In the genomic region with DNA sequence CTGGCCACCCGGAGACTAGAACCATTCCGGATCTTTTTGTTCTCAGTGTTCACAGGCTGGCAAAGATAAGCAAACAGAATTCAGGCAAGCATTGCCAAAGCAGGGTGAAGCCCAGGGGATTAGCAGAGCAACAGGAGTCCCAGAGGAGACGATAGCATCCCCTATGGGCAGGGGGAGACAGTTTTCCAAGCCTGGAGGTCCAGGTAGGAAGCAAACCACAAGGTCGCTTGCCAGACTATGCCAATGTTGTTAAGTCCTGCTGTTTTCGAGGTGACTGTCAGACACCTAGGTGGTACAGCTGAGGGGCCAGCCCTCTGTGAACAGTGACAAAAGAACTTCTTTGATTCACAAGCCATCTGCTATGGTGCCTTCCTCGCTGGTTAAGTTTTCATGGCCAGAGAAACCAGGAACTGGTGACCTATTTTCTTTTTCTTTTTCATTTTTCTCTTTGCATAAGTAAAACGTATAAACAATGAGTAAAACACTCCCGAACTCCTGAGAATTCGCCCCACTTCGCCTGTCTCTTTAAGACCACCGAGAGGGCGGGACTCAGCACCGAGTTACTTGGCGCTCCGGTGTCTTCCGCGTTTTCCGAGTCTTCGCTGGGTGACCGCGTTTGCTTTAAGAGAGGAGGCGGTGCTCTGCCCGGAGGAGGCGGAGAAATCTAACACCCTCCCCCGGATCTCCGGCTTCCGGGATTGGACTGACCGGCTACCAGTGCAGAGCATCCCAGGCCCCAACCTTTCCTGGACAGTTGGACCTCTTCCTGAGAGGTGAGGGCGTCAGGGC, we compare ENCODE assay signal across 8 mouse cellular contexts. TPM values are rescaled to one million over a fixed set of nuclear protein-coding genes. Genes with fewer than 3 reads are reported as not detected.
A peak's percentile ranks its signal among the peaks of the same experiment; 100 is the strongest.
DNase-seq lines count a peak whose midpoint lies in the region; ATAC-seq and TF ChIP-seq lines count a peak whose summit lies in the region.

Gene Yipf1 (plus strand): TSS at position 674 of the 789 bp plus-strand sequence.

- DNase-seq in ES-E14 (ENCODE audit: low read depth, low spot score): peak; percentile 60
- peak; percentile 90 for DNase-seq in cerebellum, adult 11-12 months
- peak; percentile 89 to 91 for DNase-seq in heart, postnatal 36 days
- peak; percentile 86 to 91 for DNase-seq in layer of hippocampus, adult 2 months (ENCODE audit: low spot score in 2 of 2)
- DNase-seq in lung, embryonic 14.5 days: peak; percentile 96
- DNase-seq in thymus, adult 2 months: peak; percentile 92

- H3K9me3 ChIP-seq in ES-E14 (ENCODE audit: control insufficient read depth, insufficient read depth, low read depth, low read length): no peaks in the 10 kb centered on the region
- no peaks in the 10 kb centered on the region for H3K9me3 ChIP-seq in forebrain, embryonic 16.5 days (ENCODE audit: control insufficient read depth, low read length)
- no peaks in the 10 kb centered on the region for H3K9me3 ChIP-seq in lung, embryonic 14.5 days (ENCODE audit: low read depth, low read length)

- no peak within 1 kb of the TSS for H3K27ac ChIP-seq in ES-E14 (ENCODE audit: insufficient read depth, low read depth, low read length, poor library complexity, severe bottlenecking)
- 0 out of 2 replicates have a peak within 1 kb of the TSS, but pooled peaks have one; percentile 21 for H3K27ac ChIP-seq in forebrain, embryonic 16.5 days (ENCODE audit: low read length)
- H3K27ac ChIP-seq in layer of hippocampus, adult 2 months: peak within 1 kb of the TSS; percentile 86
- peak within 1 kb of the TSS; percentile 43; the same call in 1 of the 2 replicates for H3K27ac ChIP-seq in lung, embryonic 14.5 days (ENCODE audit: low read depth)
- H3K27ac ChIP-seq in olfactory bulb, adult 2 months (ENCODE audit: insufficient read depth, low read depth, low read length): peak within 1 kb of the TSS; percentile 33; the same call in 1 of the 2 replicates
- peak within 1 kb of the TSS; percentile 69 for H3K27ac ChIP-seq in thymus, adult 2 months (ENCODE audit: control insufficient read depth, insufficient read depth, low read length)

- TF ChIP-seq CTCF in layer of hippocampus, adult 2 months (conservative IDR thresholded peaks at IDR 0.05): peak; percentile 64
- TF ChIP-seq CTCF in lung, embryonic 14.5 days (IDR thresholded peaks at IDR 0.05; ENCODE audit: low read depth): peak; percentile 58
- no peak for TF ChIP-seq CTCF in olfactory bulb, adult 2 months (IDR thresholded peaks at IDR 0.05; ENCODE audit: insufficient read depth, low read depth, low read length)
- TF ChIP-seq CTCF in thymus, adult 2 months (IDR thresholded peaks at IDR 0.05; ENCODE audit: borderline replicate concordance, control insufficient read depth, extremely low read depth, insufficient read depth, low read length, poor library complexity): no peak

- ATAC-seq in forebrain, embryonic 16.5 days: peak; percentile 96
- ATAC-seq in lung, embryonic 14.5 days (ENCODE audit: insufficient read depth): peak; percentile 95

- peak within 1 kb of the TSS; percentile 74 for H3K9ac ChIP-seq in ES-E14 (ENCODE audit: insufficient read depth, low read depth, low read length, poor library complexity, severe bottlenecking)
- H3K9ac ChIP-seq in forebrain, embryonic 16.5 days (replicated peaks; ENCODE audit: low read depth, low read length): peak within 1 kb of the TSS; percentile 71
- peak within 1 kb of the TSS; percentile 60 for H3K9ac ChIP-seq in lung, embryonic 14.5 days

- no peaks in the 10 kb centered on the region for H3K27me3 ChIP-seq in forebrain, embryonic 16.5 days (replicated peaks; ENCODE audit: control insufficient read depth, insufficient read depth, low read length)
- no peaks in the 10 kb centered on the region for H3K27me3 ChIP-seq in lung, embryonic 14.5 days (ENCODE audit: insufficient read depth, low read length)
- H3K27me3 ChIP-seq in thymus, adult 2 months (ENCODE audit: control insufficient read depth, insufficient read depth, low read length): no peaks in the 10 kb centered on the region

- 0 out of 4 replicates have a peak, but pooled peaks cover 0 to 5% of the 10 kb centered on the region in 2 experiments for H3K4me1 ChIP-seq in ES-E14 (ENCODE audit: control insufficient read depth in 2 of 2, insufficient read depth in 2 of 2, low read length in 2 of 2, poor library complexity in 1 of 2)
- peaks cover 11% of the 10 kb centered on the region for H3K4me1 ChIP-seq in forebrain, embryonic 16.5 days (replicated peaks; ENCODE audit: control insufficient read depth, insufficient read depth, low read length)
- peaks cover 5% of the 10 kb centered on the region; the same call in 1 of the 2 replicates for H3K4me1 ChIP-seq in lung, embryonic 14.5 days (ENCODE audit: insufficient read depth)
- peaks cover 14% of the 10 kb centered on the region for H3K4me1 ChIP-seq in olfactory bulb, adult 2 months (ENCODE audit: control insufficient read depth, insufficient read depth, low read length)
- peaks cover 12% of the 10 kb centered on the region for H3K4me1 ChIP-seq in thymus, adult 2 months (replicated peaks; ENCODE audit: control insufficient read depth, insufficient read depth, low read length)

- intact Hi-C loops in heart, postnatal 36 days (cut with DNase I): loop anchor here (2.0 kb wide), 2 partner anchors 61 to 135 kb away; partner anchors contain the start of genes Hspb11, Lrrc42, Tceanc2 and Tmem59

- H3K4me3 ChIP-seq in ES-E14 (ENCODE audit: insufficient read depth in 1 of 2, low read depth in 1 of 2, low read length in 2 of 2, poor library complexity in 1 of 2, severe bottlenecking in 1 of 2): peak within 1 kb of the TSS; percentile 80 to 88
- H3K4me3 ChIP-seq in forebrain, embryonic 16.5 days (replicated peaks; ENCODE audit: low read length): peak within 1 kb of the TSS; percentile 69
- peak within 1 kb of the TSS; percentile 80 for H3K4me3 ChIP-seq in layer of hippocampus, adult 2 months
- H3K4me3 ChIP-seq in lung, embryonic 14.5 days (ENCODE audit: low read depth, low read length): peak within 1 kb of the TSS; percentile 50
- peak within 1 kb of the TSS; percentile 64 for H3K4me3 ChIP-seq in olfactory bulb, adult 2 months (ENCODE audit: insufficient read depth, low read depth, low read length)
- H3K4me3 ChIP-seq in thymus, adult 2 months (ENCODE audit: control insufficient read depth, insufficient read depth, low read length): peak within 1 kb of the TSS; percentile 88

- H3K4me2 ChIP-seq in forebrain, embryonic 16.5 days (ENCODE audit: low read length): peak within 1 kb of the TSS; percentile 81
- H3K4me2 ChIP-seq in lung, embryonic 14.5 days: peak within 1 kb of the TSS; percentile 74

- WGBS in forebrain, embryonic 16.5 days: under 1% methylated on average over 29 of the region's 29 CpGs
- WGBS in lung, embryonic 14.5 days: under 1% methylated on average over 29 of the region's 29 CpGs
- under 1% methylated on average over 29 of the region's 29 CpGs for WGBS in olfactory bulb, adult 2 months
- WGBS in thymus, adult 2 months: 3% methylated on average over 29 of the region's 29 CpGs

- peak; percentile 53; the same call in 1 of the 2 replicates for TF ChIP-seq POLR2A in olfactory bulb, adult 2 months (IDR thresholded peaks at IDR 0.05; ENCODE audit: insufficient read depth, low read depth, low read length)
- TF ChIP-seq POLR2A in thymus, adult 2 months (IDR thresholded peaks at IDR 0.05; ENCODE audit: control insufficient read depth, extremely low read depth, insufficient read depth, low read length, poor library complexity): peak; percentile 53

- H3K36me3 ChIP-seq in ES-E14 (ENCODE audit: control insufficient read depth, insufficient read depth, low read length, poor library complexity, severe bottlenecking): peaks cover 2% of the 10 kb centered on the region; the same call in 1 of the 2 replicates
- H3K36me3 ChIP-seq in forebrain, embryonic 16.5 days (ENCODE audit: control insufficient read depth, insufficient read depth): 0 out of 2 replicates have a peak, but pooled peaks cover 2% of the 10 kb centered on the region
- peaks cover 2% of the 10 kb centered on the region; the same call in 1 of the 2 replicates for H3K36me3 ChIP-seq in lung, embryonic 14.5 days (ENCODE audit: insufficient read depth)
- H3K36me3 ChIP-seq in thymus, adult 2 months (ENCODE audit: control insufficient read depth, insufficient read depth, low read length): peaks cover 12% of the 10 kb centered on the region

- in situ Hi-C loops in ES-E14 (cut with MboI; ENCODE audit: low sequenced_read_pairs in 2 of 2, unreplicated experiment in 2 of 2): no loop called here

TF ChIP-seq in ES-E14, 5 proteins besides CTCF, POLR2A, EP300 and RAD21:
- no peak for TF ChIP-seq HCFC1 (IDR thresholded peaks at IDR 0.05; ENCODE audit: borderline replicate concordance, insufficient read depth, low read length)
- TF ChIP-seq ZC3H11A (IDR thresholded peaks at IDR 0.05; ENCODE audit: borderline replicate concordance, low read depth, low read length): no peak
- no peak for TF ChIP-seq MAFK (IDR thresholded peaks at IDR 0.05; ENCODE audit: insufficient read depth, low read depth, low read length)
- TF ChIP-seq CHD2 (IDR thresholded peaks at IDR 0.05; ENCODE audit: low read depth, low read length): no peak
- TF ChIP-seq ZNF384 (IDR thresholded peaks at IDR 0.05; ENCODE audit: low read depth, low read length): no peak

RNA-seq across cellular contexts. Expression of gene Yipf1, which starts in this region (rescaled TPM):
- total RNA-seq in ES-E14 (2012; rRNA removed): 31.6 and 34.5 TPM in 2 replicates
- polyA plus RNA-seq in forebrain, embryonic 16.5 days (2015; fragmentation: Nextera tagmentation; extraction: Ambion mirVana): 52.0 and 55.4 TPM in 2 replicates
- 10 to 100 TPM; 21.2 to 22.7 TPM for total RNA-seq in heart, postnatal 36 days (2021)
- total RNA-seq in layer of hippocampus, adult 2 months (2021): 10 to 100 TPM; 49.4 to 51.2 TPM
- 53.2 and 55.1 TPM in 2 replicates for polyA plus RNA-seq in lung, embryonic 14.5 days (2014; fragmentation: Nextera tagmentation; extraction: Ambion mirVana)
- polyA plus RNA-seq in olfactory bulb, adult 2 months (2012; ENCODE audit: insufficient read depth, insufficient read length, low replicate concordance, missing spikeins): not detected in 2 replicates
- 52.0 and 57.1 TPM in 2 replicates for polyA plus RNA-seq in thymus, adult 2 months (2012; rRNA removed)

Comparison
In these comparisons a context has a peak if more than half of its experiments do, and no peak if none do; other contexts are left out.
1. CTCF ChIP-seq: peak in layer of hippocampus, adult 2 months (single experiment) and lung, embryonic 14.5 days (single experiment); none in olfactory bulb, adult 2 months (single experiment) and thymus, adult 2 months (single experiment).
2. Peak in every context shown above with its lines, with median percentiles within 50 percentile points of each other: DNase-seq, H3K4me3 ChIP-seq and H3K9ac ChIP-seq.